Mouse (Mus musculus) intestine, postnatal 0 days (tissue): ENCODE measurements around the gene Ppm1l. TPM values are rescaled to one million over a fixed set of nuclear protein-coding genes. Genes with fewer than 3 reads are reported as not detected.

Experiments used
- ATAC-seq: fragments of 200-750 bp; cut with Nextera tagmentation; 2 replicates; pipeline ENCODE4 v1.8.0; 2017; ENCODE audit warnings: mild to moderate bottlenecking, moderate TSS enrichment, moderate library complexity
- H3K27ac ChIP-seq: fragments of 300-500 bp; sonication (generic); 2 replicates; pipeline ENCODE4 v1.5.1; 2014; ENCODE audit warnings: mild to moderate bottlenecking, low read depth, low read length, moderate library complexity
- H3K27me3 ChIP-seq: fragments of 300-500 bp; sonication (generic); replicated peaks from 2 replicates; pipeline ENCODE4 v1.6.1; 2014; ENCODE audit warnings: low read length, mixed read lengths; ENCODE audit not compliant: control insufficient read depth, insufficient read depth
- H3K36me3 ChIP-seq: fragments of 300-500 bp; sonication (generic); 2 replicates; pipeline ENCODE4 v1.6.1; 2014; ENCODE audit warnings: mild to moderate bottlenecking, moderate library complexity; ENCODE audit not compliant: control insufficient read depth, insufficient read depth
- H3K4me1 ChIP-seq: fragments of 300-500 bp; sonication (generic); replicated peaks from 2 replicates; pipeline ENCODE4 v1.6.1; 2014; ENCODE audit warnings: antibody characterized with exemption, low read length, mixed read lengths; ENCODE audit not compliant: control insufficient read depth, insufficient read depth
- H3K4me2 ChIP-seq: fragments of 300-500 bp; sonication (generic); replicated peaks from 2 replicates; pipeline ENCODE4 v1.6.1; 2014; ENCODE audit warnings: low read depth, mild to moderate bottlenecking, moderate library complexity
- H3K4me3 ChIP-seq: fragments of 300-500 bp; sonication (generic); 2 replicates; pipeline ENCODE4 v1.5.1; 2014; ENCODE audit warnings: low read depth, low read length
- H3K9ac ChIP-seq: fragments of 300-500 bp; sonication (generic); 2 replicates; pipeline ENCODE4 v1.6.1; 2014; ENCODE audit warnings: mild to moderate bottlenecking, low read depth, low read length
- H3K9me3 ChIP-seq: fragments of 300-500 bp; sonication (generic); 2 replicates; pipeline ENCODE4 v1.6.1; 2016; ENCODE audit warnings: mixed run types; ENCODE audit not compliant: control insufficient read depth
- CTCF ChIP-seq: sonication (generic); IDR thresholded peaks from 2 replicates; pipeline ENCODE4 v1.5.1; 2016; ENCODE audit warnings: low read depth, mild to moderate bottlenecking, control low read depth, antibody characterized with exemption, moderate library complexity
- WGBS: fragments of 180-500 bp; shearing (Covaris S2); extraction: QIAGEN DNeasy Blood & Tissue Kit; methylation state at CpG from one replicate; pipeline ENCODE4 v1.1.7; 2014; 5-methylcytosine and 5-hydroxymethylcytosine counted together
- polyA plus RNA-seq: library from polyadenylated mRNA; unstranded; fragments of >200 nt; fragmentation: Nextera tagmentation; extraction: Ambion mirVana; gene quantifications from 2 replicates; pipeline ENCODE4 v1.2.1, GENCODE M21; 2015

The Ppm1l gene
- polyA plus RNA-seq, 1 experiment from 2014 or later, result 3.0 TPM

DNA sequence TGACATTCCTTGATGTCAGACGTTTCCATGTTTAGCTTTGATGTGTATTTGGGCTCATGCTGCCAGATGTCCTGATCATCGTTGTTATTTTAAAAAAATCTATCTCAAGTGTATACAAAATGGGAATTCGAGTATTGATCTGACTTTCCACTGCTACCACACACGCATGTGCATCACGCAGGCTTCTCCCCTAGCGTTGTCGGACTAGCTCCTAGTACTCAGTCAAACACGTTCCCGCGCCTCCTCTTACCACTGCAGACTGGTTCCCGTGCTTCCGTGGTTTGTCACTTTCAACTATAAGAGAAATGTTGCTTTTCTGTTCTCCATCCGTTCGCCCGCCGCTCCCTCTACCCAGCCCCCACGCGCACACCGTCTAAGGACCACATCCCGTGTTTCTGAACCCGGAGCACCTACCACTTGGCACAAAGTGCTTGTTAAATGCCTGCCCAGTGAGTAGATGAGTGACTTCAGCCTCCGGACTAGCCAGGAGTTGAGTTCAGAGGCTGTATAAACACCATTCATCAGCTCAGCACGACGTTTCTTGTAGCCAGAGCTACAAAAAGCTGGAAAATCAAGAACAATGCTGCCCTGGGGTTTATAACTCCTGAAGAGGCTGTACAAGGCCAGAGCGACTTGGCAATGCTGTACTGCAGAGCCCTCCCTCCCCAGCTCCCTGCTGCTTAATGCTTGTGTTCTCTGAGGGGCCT lies 219.4 kb downstream of the Ppm1l start:
- Histone ChIP-seq H3K9ac (no peak overlapping the region), H3K4me2 (no peak overlapping the region), H3K27ac (no peak overlapping the region), H3K4me1 (no peaks in the 10 kb centered on the region), H3K9me3 (no peaks in the 10 kb centered on the region), H3K4me3 (no peak overlapping the region), H3K36me3 (no peaks in the 10 kb centered on the region), H3K27me3 (no peaks in the 10 kb centered on the region)
- 56% methylated on average over 25 of the region's 25 CpGs for WGBS
- TF ChIP-seq CTCF, result no peak
- ATAC-seq, result no peak

DNA sequence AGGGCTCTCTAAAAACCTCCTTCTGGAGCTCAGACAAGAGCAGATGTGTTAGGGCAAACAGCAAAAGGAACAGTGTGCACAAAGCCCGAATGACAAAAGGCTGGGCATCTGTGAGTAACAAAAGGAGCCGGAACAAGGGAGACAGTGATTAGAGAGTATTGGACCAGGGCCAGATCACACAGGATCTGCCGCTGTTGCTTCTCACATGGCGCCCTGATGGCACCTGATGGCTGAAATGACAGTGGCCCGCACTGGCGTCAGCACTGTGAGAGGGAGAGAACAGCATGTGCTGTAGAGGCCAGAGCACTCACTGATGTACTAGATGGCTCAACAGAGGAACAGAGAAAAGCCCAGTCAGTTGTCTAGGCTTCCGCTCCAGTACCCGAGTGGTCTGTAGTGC lies 226.3 kb downstream of the Ppm1l start:
- no peak for TF ChIP-seq CTCF
- no peaks in the 10 kb centered on the region for H3K36me3 ChIP-seq
- no peak overlapping the region for H3K4me3 ChIP-seq
- H3K4me1 ChIP-seq, result no peaks in the 10 kb centered on the region
- no peak for ATAC-seq
- H3K4me2 ChIP-seq, result no peak overlapping the region
- H3K27me3 ChIP-seq, result no peaks in the 10 kb centered on the region
- WGBS, result 84% methylated on average over 8 of the region's 8 CpGs
- H3K27ac ChIP-seq, result no peak overlapping the region
- H3K9ac ChIP-seq, result no peak overlapping the region
- no peaks in the 10 kb centered on the region for H3K9me3 ChIP-seq

GRCm38 (mm10) chr3:69543730-69544129 lies 227.1 kb downstream of the Ppm1l start:
- Histone ChIP-seq H3K4me2 (no peak overlapping the region), H3K27me3 (no peaks in the 10 kb centered on the region), H3K4me1 (no peaks in the 10 kb centered on the region), H3K9me3 (no peaks in the 10 kb centered on the region), H3K36me3 (no peaks in the 10 kb centered on the region), H3K27ac (no peak overlapping the region), H3K4me3 (no peak overlapping the region), H3K9ac (no peak overlapping the region)
- ATAC-seq, result no peak
- no peak for TF ChIP-seq CTCF
- WGBS, result 88% methylated on average over 1 of the region's 1 CpGs

GRCm38 (mm10) chr3:69545017-69545416 lies 228.4 kb downstream of the Ppm1l start:
- H3K9me3 ChIP-seq, result no peaks in the 10 kb centered on the region
- ATAC-seq, result no peak
- 74% methylated on average over 5 of the region's 5 CpGs for WGBS
- no peaks in the 10 kb centered on the region for H3K27me3 ChIP-seq
- no peaks in the 10 kb centered on the region for H3K36me3 ChIP-seq
- no peaks in the 10 kb centered on the region for H3K4me1 ChIP-seq
- H3K9ac ChIP-seq, result no peak overlapping the region
- no peak for TF ChIP-seq CTCF
- H3K4me3 ChIP-seq, result no peak overlapping the region
- no peak overlapping the region for H3K4me2 ChIP-seq
- no peak overlapping the region for H3K27ac ChIP-seq

GRCm38 (mm10) chr3:69548704-69549455 lies 232.2 kb downstream of the Ppm1l start:
- no peaks in the 10 kb centered on the region for H3K4me1 ChIP-seq
- no peak overlapping the region for H3K4me2 ChIP-seq
- H3K36me3 ChIP-seq, result no peaks in the 10 kb centered on the region
- no peaks in the 10 kb centered on the region for H3K9me3 ChIP-seq
- no peak for ATAC-seq
- TF ChIP-seq CTCF, result no peak
- 78% methylated on average over 22 of the region's 22 CpGs for WGBS
- H3K4me3 ChIP-seq, result no peak overlapping the region
- H3K27ac ChIP-seq, result no peak overlapping the region
- H3K9ac ChIP-seq, result no peak overlapping the region
- no peaks in the 10 kb centered on the region for H3K27me3 ChIP-seq

DNA sequence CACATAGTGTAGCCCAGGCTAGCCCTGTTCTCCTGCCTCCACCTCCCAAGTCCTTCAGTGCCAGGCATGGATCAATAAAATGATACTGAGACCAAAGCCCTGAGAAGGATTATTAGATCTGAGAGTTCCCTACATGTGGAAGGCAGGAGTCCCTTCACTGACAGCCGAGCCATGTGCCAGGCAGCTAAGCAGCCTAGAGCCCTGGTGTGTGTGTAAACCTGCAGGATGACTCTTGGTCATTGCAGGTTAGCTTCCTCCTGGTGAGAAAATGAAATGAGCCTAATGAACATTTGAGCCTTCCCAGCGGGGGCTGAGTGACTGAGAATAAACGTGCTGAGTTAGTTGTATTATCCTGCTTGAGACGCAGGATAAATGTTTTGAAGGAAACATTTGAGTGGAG lies 232.9 kb downstream of the Ppm1l start:
- H3K9me3 ChIP-seq, result no peaks in the 10 kb centered on the region
- no peak overlapping the region for H3K9ac ChIP-seq
- no peak for ATAC-seq
- no peak overlapping the region for H3K27ac ChIP-seq
- TF ChIP-seq CTCF, result no peak
- no peaks in the 10 kb centered on the region for H3K36me3 ChIP-seq
- H3K4me3 ChIP-seq, result no peak overlapping the region
- WGBS, result 72% methylated on average over 4 of the region's 4 CpGs
- H3K4me2 ChIP-seq, result no peak overlapping the region
- H3K27me3 ChIP-seq, result no peaks in the 10 kb centered on the region
- no peaks in the 10 kb centered on the region for H3K4me1 ChIP-seq
